Mouse (Mus musculus) heart, adult 2 months (tissue): Measurements from ENCODE around the gene Axl.

ENCODE experiments used
- CTCF ChIP-seq: fragments of 200-600 bp; IDR thresholded peaks from 2 replicates; pipeline ENCODE4 v1.8.1; 2022; ENCODE audit warnings: antibody characterized with exemption, mild to moderate bottlenecking, moderate library complexity
- EP300 ChIP-seq: fragments of 200-500 bp; IDR thresholded peaks from 2 replicates; pipeline ENCODE4 v1.6.1; 2011; ENCODE audit warnings: low read depth, low read length, control low read depth; ENCODE audit not compliant: insufficient read depth

DNA sequence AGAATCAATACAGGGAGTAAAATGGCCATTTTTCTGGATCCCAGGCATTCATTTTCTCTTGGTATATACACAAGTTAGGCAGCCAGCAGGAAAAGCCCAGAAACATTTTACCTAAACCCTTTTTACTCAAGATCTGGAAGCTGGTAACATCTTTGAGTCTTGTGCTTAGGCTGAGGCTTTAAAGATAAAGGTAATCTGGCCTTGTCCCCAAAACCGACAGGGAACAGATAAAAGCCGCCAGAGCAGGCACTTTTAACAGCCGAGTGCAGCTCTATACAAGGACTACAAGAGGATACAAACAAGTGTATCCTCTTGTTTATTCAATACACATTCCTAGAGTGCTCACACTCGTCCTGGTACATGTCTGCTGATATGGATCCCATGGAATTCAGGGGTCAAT is 53.5 kb downstream of the Axl start:
- TF ChIP-seq EP300 = no peak
- no peak for TF ChIP-seq CTCF
